Mouse (Mus musculus) macrophage (primary cell): ENCODE results near the gene Cdpf1. TPM values are rescaled to one million over a fixed set of nuclear protein-coding genes. Genes with fewer than 3 reads are reported as not detected.
A peak's percentile ranks its signal among the peaks of the same experiment; 100 is the strongest.

Source experiments
- H3K27ac ChIP-seq: fragments of 350-480 bp; formaldehyde crosslinking; 2 replicates; pipeline ENCODE4 v1.9.0; 2021
- H3K36me3 ChIP-seq: fragments of 350-480 bp; formaldehyde crosslinking; 2 replicates; pipeline ENCODE4 v1.9.0; 2021; ENCODE audit errors: inconsistent target
- H3K4me3 ChIP-seq: fragments of 350-480 bp; formaldehyde crosslinking; 2 replicates; pipeline ENCODE4 v1.9.0; 2021; ENCODE audit errors: inconsistent target
- H3K79me2 ChIP-seq: fragments of 350-480 bp; formaldehyde crosslinking; 2 replicates; pipeline ENCODE4 v1.9.0; 2021; ENCODE audit errors: inconsistent target
- WGBS: methylation state at CpG from one replicate; pipeline ENCODE4 v1.1.7; 2026; ENCODE audit warnings: inconsistent platforms; ENCODE audit not compliant: missing documents; 5-methylcytosine and 5-hydroxymethylcytosine counted together
- polyA plus RNA-seq: library from polyadenylated mRNA; stranded (reverse); fragments of 250-400 nt; gene quantifications from 3 replicates; pipeline ENCODE4 v1.2.4, GENCODE M21; 2018; ENCODE audit warnings: inconsistent platforms
- total RNA-seq, 78 experiments: library from RNA; depleted of rRNA; stranded (reverse); fragments of 250-400 nt; gene quantifications; 1 replicate in 9 of 78; 2 replicates in 24 of 78; 3 replicates in 43 of 78; 4 replicates in 2 of 78; pipeline ENCODE4 v1.2.4; 2018; ENCODE audit warnings: inconsistent platforms in 56 of 78

Gene Cdpf1
- 10 to 100 TPM in 2 of 26 experiments, 1 to 10 TPM in 19, not detected in 5; 1.3 to 13.0 (median 3.6) TPM for total RNA-seq (2018; cell fraction: chromatin; rRNA removed)
- total RNA-seq (2018; cell fraction: cytosol; rRNA removed), result 10 to 100 TPM in 23 of 26 experiments, 1 to 10 TPM in 3; 8.6 to 20.3 (median 14.4) TPM
- total RNA-seq (2018; cell fraction: nucleus; rRNA removed), result 10 to 100 TPM in 6 of 26 experiments, 1 to 10 TPM in 20; 1.1 to 16.4 (median 5.9) TPM
- polyA plus RNA-seq, result 8.5 to 18.1 TPM (median 15.2 TPM) in 3 replicates

DNA sequence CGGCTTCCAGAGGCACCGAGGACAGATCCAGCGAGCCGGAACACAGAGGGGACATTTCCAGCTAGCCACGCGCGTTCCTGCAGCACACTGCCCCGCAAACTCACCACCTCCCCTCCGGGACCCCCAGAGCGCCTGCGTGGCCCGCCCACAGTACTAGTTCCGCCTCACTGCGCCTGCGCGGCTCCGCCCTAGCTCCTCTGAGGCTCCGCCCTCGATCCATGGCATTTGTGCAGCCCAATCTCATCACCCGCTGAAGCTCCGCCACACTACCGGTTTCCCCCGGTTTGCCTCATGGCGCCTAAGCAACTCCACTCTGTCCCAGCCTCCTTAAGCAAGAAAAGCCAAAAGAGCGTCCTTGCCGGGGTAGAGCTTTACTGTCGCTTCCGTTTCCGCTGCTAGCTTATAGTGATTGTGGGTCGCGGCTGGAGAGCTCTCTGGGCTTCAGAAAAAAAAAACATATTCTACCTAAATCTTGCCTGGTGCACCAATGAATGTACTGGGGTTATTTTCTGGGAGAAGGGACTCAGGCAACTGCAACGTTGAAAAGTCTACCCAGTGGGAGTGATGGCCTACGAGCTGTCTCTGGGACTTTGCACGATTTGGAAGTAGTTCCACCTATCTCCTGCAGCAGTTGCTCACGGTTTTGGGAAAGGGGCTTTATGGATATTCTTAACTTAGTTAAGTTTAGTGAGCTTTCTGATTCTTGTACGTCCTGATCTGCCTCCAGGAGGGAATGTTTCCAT lies at the start of gene Cdpf1:
Gene Cdpf1 (minus strand): TSS at position 163 of the 743 bp plus-strand sequence.
- Histone ChIP-seq H3K79me2 (no peaks in the 10 kb centered on the region), H3K27ac (peak within 1 kb of the TSS; percentile 65), H3K36me3 (no peaks in the 10 kb centered on the region), H3K4me3 (peak within 1 kb of the TSS; percentile 73)
- 2% methylated on average over 31 of the region's 36 CpGs for WGBS

- no peaks in the 10 kb centered on the region for H3K36me3 ChIP-seq
- peak within 1 kb of the TSS; percentile 82 for H3K4me3 ChIP-seq
- H3K27ac ChIP-seq, result peak within 1 kb of the TSS; percentile 71
- peaks cover 34% of the 10 kb centered on the region for H3K79me2 ChIP-seq
- WGBS, result under 1% methylated on average over 42 of the region's 42 CpGs
Measured at GRCm38 (mm10) chr15:85859490-85860031, 48.1 kb upstream of the Cdpf1 start, which contains the start of gene Gtse1. Gene Gtse1, plus strand, starts transcription at chr15:85859745.

DNA sequence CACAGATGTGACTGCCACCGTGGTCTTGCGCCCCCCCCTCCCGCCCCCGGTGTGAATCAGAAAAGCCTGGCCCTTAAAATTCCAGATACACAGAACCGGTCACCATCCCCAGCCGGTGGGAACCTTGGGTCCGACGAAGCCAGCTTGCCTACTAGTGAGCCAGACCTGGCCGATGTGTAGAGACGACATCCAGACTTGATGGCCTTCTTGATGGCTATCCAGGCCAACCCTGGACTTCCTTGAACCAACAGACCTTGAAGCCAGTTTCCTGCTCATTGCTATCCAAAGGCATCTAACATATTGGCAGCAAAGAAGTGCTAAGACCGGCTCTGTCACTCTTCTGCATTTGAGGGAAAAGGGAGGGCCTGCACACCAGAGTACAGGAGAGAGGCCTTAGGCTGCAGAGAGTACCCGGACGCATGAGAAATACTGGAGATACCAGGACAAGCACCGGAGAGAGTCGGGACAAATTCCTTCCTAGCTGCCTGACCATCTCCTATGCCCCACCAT lies 47.5 kb upstream of the Cdpf1 start:
- Histone ChIP-seq H3K36me3 (no peaks in the 10 kb centered on the region), H3K4me3 (peak overlapping the region; percentile 82), H3K79me2 (peaks cover 34% of the 10 kb centered on the region), H3K27ac (peak overlapping the region; percentile 71)
- WGBS, result 12% methylated on average over 15 of the region's 15 CpGs

- no peaks in the 10 kb centered on the region for H3K79me2 ChIP-seq
- no peak overlapping the region for H3K4me3 ChIP-seq
- no peaks in the 10 kb centered on the region for H3K36me3 ChIP-seq
- H3K27ac ChIP-seq, result no peak overlapping the region
- WGBS, result 92% methylated on average over 12 of the region's 12 CpGs
Measured at GRCm38 (mm10) chr15:85851656-85852392, 40.3 kb upstream of the Cdpf1 start.

GRCm38 (mm10) chr15:85845071-85845470 lies 33.6 kb upstream of the Cdpf1 start:
- H3K4me3 ChIP-seq, result no peak overlapping the region
- H3K79me2 ChIP-seq, result no peaks in the 10 kb centered on the region
- no peak overlapping the region for H3K27ac ChIP-seq
- 0 out of 2 replicates have a peak, but pooled peaks cover 7% of the 10 kb centered on the region for H3K36me3 ChIP-seq

DNA sequence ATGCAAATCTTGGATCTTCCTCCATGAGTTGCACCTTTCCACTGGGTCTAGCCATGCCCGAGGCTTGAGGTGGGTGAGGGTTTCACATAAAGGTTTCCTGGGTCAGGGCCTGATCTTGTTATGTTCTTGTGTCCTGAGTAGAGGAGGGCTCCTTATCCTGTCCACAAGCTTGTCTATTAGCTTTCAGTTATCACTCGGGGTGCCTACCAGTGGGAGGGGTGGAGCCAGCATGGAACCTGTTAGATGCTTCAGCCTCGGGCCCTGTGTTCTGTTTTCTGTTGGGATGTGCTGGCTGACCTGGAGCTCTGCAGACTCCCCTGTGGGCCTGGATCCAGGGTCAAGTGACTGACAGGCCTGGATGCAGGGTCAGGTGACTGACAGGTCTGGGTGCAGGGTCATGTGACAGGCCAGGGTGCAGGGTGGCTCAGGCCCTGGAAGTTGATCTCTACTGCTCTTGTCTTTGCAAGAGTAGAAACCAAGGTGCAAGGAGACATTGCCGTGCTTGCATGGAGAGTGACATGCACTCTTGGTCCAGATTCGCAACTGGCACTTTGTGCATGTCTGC lies 30.4 kb upstream of the Cdpf1 start:
- 89% methylated on average over 5 of the region's 5 CpGs for WGBS
- Histone ChIP-seq H3K4me3 (no peak overlapping the region), H3K36me3 (0 out of 2 replicates have a peak, but pooled peaks cover 7% of the 10 kb centered on the region), H3K79me2 (no peaks in the 10 kb centered on the region), H3K27ac (no peak overlapping the region)

- H3K36me3 ChIP-seq, result 0 out of 2 replicates have a peak, but pooled peaks cover 7% of the 10 kb centered on the region
- H3K4me3 ChIP-seq, result no peak overlapping the region
- no peak overlapping the region for H3K27ac ChIP-seq
- 83% methylated on average over 6 of the region's 6 CpGs for WGBS
- H3K79me2 ChIP-seq, result no peaks in the 10 kb centered on the region
Measured at GRCm38 (mm10) chr15:85840983-85841382, 29.5 kb upstream of the Cdpf1 start.

GRCm38 (mm10) chr15:85836887-85837286 lies 25.4 kb upstream of the Cdpf1 start:
- Histone ChIP-seq H3K27ac (no peak overlapping the region), H3K79me2 (no peaks in the 10 kb centered on the region), H3K36me3 (no peaks in the 10 kb centered on the region), H3K4me3 (no peak overlapping the region)
- WGBS, result 98% methylated on average over 5 of the region's 5 CpGs

DNA sequence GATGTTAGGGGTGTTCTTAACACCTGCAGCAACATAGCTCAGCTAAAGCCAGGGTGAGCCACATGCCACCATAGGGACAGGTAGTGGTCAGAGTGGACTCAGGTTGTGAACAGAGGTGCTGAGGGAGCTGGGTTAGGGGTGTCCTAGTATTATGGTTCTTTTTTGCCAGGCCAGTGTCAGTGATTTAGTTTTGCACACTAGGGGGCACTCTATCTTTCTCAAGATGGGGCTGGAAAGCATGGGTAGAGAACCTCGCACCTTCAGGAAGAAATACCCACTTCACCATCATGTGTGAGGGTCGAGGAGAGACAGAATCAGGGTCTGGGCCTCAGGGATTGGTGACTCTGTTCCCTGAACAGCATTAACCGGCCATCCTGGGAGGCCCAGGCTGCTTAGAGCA lies 23.8 kb upstream of the Cdpf1 start:
- H3K4me3 ChIP-seq, result no peak overlapping the region
- H3K79me2 ChIP-seq, result no peaks in the 10 kb centered on the region
- WGBS, result 67% methylated on average over 3 of the region's 3 CpGs
- no peaks in the 10 kb centered on the region for H3K36me3 ChIP-seq
- H3K27ac ChIP-seq, result no peak overlapping the region

- no peaks in the 10 kb centered on the region for H3K79me2 ChIP-seq
- H3K4me3 ChIP-seq, result peak overlapping the region; percentile 74
- H3K27ac ChIP-seq, result peak overlapping the region; percentile 28
- WGBS, result 37% methylated on average over 8 of the region's 8 CpGs
- H3K36me3 ChIP-seq, result no peaks in the 10 kb centered on the region
Measured at GRCm38 (mm10) chr15:85832599-85832998, 21.1 kb upstream of the Cdpf1 start.

GRCm38 (mm10) chr15:85831954-85832590 lies 20.6 kb upstream of the Cdpf1 start, which contains the start of gene Ttc38:
Gene Ttc38, plus strand, starts transcription at chr15:85832306.
- Histone ChIP-seq H3K36me3 (no peaks in the 10 kb centered on the region), H3K79me2 (no peaks in the 10 kb centered on the region), H3K4me3 (peak within 1 kb of the TSS; percentile 74), H3K27ac (peak within 1 kb of the TSS; percentile 28)
- WGBS, result under 1% methylated on average over 27 of the region's 27 CpGs

DNA sequence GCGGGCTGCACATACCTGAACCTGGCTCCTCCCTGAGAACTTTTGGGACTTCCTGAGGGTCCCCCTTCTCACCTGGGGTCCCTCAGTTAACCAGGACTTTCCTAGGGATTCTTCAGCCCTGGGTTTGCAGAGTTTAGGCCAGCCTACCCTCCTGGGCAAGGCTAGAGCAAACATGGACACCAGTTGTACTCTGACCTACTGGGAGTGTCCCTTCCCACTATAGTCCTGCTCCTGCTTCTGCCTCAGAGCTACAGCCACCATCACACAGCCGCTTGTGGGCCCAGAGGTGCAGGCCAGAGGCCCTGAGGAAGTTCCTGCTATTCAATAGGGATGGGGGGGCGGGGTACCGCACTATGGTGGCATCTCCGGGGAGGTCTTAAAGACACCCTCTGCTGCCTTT lies 18.0 kb upstream of the Cdpf1 start:
- no peak overlapping the region for H3K27ac ChIP-seq
- no peaks in the 10 kb centered on the region for H3K36me3 ChIP-seq
- H3K79me2 ChIP-seq, result no peaks in the 10 kb centered on the region
- no peak overlapping the region for H3K4me3 ChIP-seq
- WGBS, result 85% methylated on average over 5 of the region's 5 CpGs

- Histone ChIP-seq H3K4me3 (no peak overlapping the region), H3K36me3 (no peaks in the 10 kb centered on the region), H3K79me2 (no peaks in the 10 kb centered on the region), H3K27ac (no peak overlapping the region)
- 87% methylated on average over 4 of the region's 4 CpGs for WGBS
Measured at GRCm38 (mm10) chr15:85828071-85828470, 16.6 kb upstream of the Cdpf1 start.

DNA sequence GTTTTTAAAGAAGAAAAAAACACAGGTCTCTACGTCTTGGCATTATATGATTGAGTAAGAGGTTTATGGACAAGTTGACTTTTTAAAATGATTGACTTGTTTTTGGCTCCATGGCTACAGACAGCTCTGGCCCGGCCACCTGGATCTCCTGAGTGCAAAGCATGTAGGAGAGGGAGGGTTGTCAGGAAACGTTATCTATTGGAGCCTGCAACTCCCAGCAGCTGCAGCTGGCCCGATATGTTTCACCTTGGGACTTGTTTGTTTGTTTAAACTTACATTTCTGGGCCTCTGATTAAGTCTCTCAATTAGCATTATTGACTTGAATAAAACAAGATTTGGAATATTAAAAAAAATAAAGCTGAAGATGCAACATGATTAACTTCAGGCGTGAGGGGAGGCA lies 15.2 kb upstream of the Cdpf1 start:
- WGBS, result 76% methylated on average over 5 of the region's 5 CpGs

More for the DNA sequence above, 15.2 kb upstream of the Cdpf1 start:
- Histone ChIP-seq H3K4me3 (no peak overlapping the region), H3K27ac (no peak overlapping the region), H3K36me3 (no peaks in the 10 kb centered on the region), H3K79me2 (no peaks in the 10 kb centered on the region)
